8 mouse cellular contexts compared by ENCODE assay signal in genomic region chr11:8545798-8546197, GRCm38 (mm10).
DNase-seq lines count a peak whose midpoint lies in the region; TF ChIP-seq lines count a peak whose summit lies in the region.

No protein-coding gene starts in this region.

- no peak for TF ChIP-seq POLR2A in brain, embryonic 14.5 days (IDR thresholded peaks at IDR 0.05; ENCODE audit: borderline replicate concordance, extremely low read depth, insufficient read depth, insufficient read length, poor library complexity, severe bottlenecking)

- peak; percentile 89 for DNase-seq in heart, adult 11 months
- no peak for DNase-seq in heart, postnatal 25 days (ENCODE audit: low spot score)
- peak; percentile 57 for DNase-seq in 416B (ENCODE audit: low read depth)
- no peak for DNase-seq in brain, embryonic 14.5 days (ENCODE audit: low read depth)
- DNase-seq in lung, postnatal 14 days = peak; percentile 53
- no peak for DNase-seq in right cerebral cortex, postnatal 25 days
- no peak for DNase-seq in right cerebral cortex, postnatal 4 days
- no peak for DNase-seq in cerebellum, adult 9-10 months

- intact Hi-C loops in heart, postnatal 25 days (cut with DNase I) = no loop called here

- TF ChIP-seq CTCF in brain, embryonic 14.5 days (IDR thresholded peaks at IDR 0.05; ENCODE audit: borderline replicate concordance, extremely low read depth, insufficient read depth, insufficient read length) = peak; percentile 44; the same call in 1 of the 2 replicates

Comparison
In these comparisons a context has a peak if more than half of its experiments do, and no peak if none do; other contexts are left out.
1. DNase-seq: peak in heart, adult 11 months (single experiment), 416B (single experiment) and lung, postnatal 14 days (single experiment); none in heart, postnatal 25 days (single experiment), brain, embryonic 14.5 days (single experiment), right cerebral cortex, postnatal 25 days (single experiment), right cerebral cortex, postnatal 4 days (single experiment) and cerebellum, adult 9-10 months (single experiment).